Mouse (Mus musculus): Measurements from ENCODE around the gene Plekhg5.

GRCm38 (mm10) chr4:152161601-152162000 lies 89.3 kb downstream of the Plekhg5 start:
- no peak for TF ChIP-seq CTCF (IDR thresholded peaks at IDR 0.05; ENCODE audit: borderline replicate concordance, insufficient read depth, low read depth, low read length)
- TF ChIP-seq POLR2A (IDR thresholded peaks at IDR 0.05; ENCODE audit: borderline replicate concordance, insufficient read depth, low read length): no peak

Data from cerebellum, adult 2 months (tissue).